13 mouse cellular contexts compared by ENCODE assay signal in the genomic region with DNA sequence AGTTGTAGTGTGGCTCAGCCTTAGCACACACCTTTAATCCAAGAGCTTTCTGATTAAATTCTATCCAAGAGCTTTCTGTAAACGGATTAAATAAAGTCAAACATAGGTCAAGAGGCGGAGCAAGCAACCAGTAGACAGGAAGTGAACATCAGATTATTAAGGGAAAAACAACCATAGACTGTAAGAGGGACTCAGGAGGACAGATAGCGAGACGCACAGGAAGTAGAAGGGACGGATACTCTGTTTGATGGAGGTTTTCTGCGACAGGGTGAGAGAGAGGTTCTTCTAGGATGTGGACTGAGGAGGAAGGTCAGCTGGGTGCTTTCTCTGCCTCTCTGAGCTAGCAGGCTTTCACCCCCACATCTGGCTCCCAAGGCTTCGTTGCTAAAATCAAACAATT. TPM values are rescaled to one million over a fixed set of nuclear protein-coding genes. Genes with fewer than 3 reads are reported as not detected.
A peak's percentile ranks its signal among the peaks of the same experiment; 100 is the strongest.
DNase-seq lines count a peak whose midpoint lies in the region; ATAC-seq and TF ChIP-seq lines count a peak whose summit lies in the region.
"Had no signal": no experiment of that assay in that cellular context is flagged by ENCODE, and none has a peak within 500 bp of the region (broad histone marks: within the 10 kb centered on the region; RNA-seq: fewer than 3 reads in every experiment).

No protein-coding gene starts in this region.

- WGBS in lung, embryonic 14.5 days = 29% methylated on average over 7 of the region's 7 CpGs
- WGBS in liver, embryonic 13.5 days (ENCODE audit: insufficient replicate concordance) = 19% methylated on average over 7 of the region's 7 CpGs
- WGBS in stomach, embryonic 15.5 days = 39% methylated on average over 7 of the region's 7 CpGs

- DNase-seq in lung, embryonic 14.5 days = peak; percentile 6
- DNase-seq in lung, postnatal 14 days = no peak
- DNase-seq in T-cell, adult 2 months (ENCODE audit: low spot score) = peak; percentile 67
- no peak for DNase-seq in liver, embryonic 13.5 days
- DNase-seq in layer of hippocampus, postnatal 14 days (ENCODE audit: low spot score in 2 of 2) = no peak
- DNase-seq in left cerebral cortex, postnatal 36 days (ENCODE audit: low spot score in 2 of 2) = no peak
- DNase-seq in left cerebral cortex, adult 9 months (ENCODE audit: low spot score in 2 of 2) = no peak
- DNase-seq: cerebellum, postnatal 25 days; forebrain, postnatal 0 days; kidney, postnatal 36 days had no signal

- no peak overlapping the region for H3K27ac ChIP-seq in lung, embryonic 14.5 days (ENCODE audit: low read depth)
- peak overlapping the region; percentile 99 for H3K27ac ChIP-seq in liver, embryonic 13.5 days
- H3K27ac ChIP-seq in stomach, embryonic 15.5 days = peak overlapping the region; percentile 38; the same call in 1 of the 2 replicates
- H3K27ac ChIP-seq: hindbrain, embryonic 13.5 days; limb, embryonic 10.5 days had no signal

- no peak for ATAC-seq in lung, embryonic 14.5 days (ENCODE audit: insufficient read depth)
- ATAC-seq in liver, embryonic 13.5 days (ENCODE audit: low read depth) = no peak
- ATAC-seq in stomach, embryonic 15.5 days (ENCODE audit: insufficient read depth, low FRiP score, low read depth) = no peak
- ATAC-seq: forebrain, postnatal 0 days had no signal

- H3K9ac ChIP-seq in lung, embryonic 14.5 days = no peak overlapping the region
- H3K9ac ChIP-seq in liver, embryonic 13.5 days = peak overlapping the region; percentile 52
- H3K9ac ChIP-seq in stomach, embryonic 15.5 days = no peak overlapping the region
- H3K9ac ChIP-seq: forebrain, postnatal 0 days; hindbrain, embryonic 13.5 days had no signal

- no peaks in the 10 kb centered on the region for H3K27me3 ChIP-seq in lung, embryonic 14.5 days (ENCODE audit: insufficient read depth, low read length)
- H3K27me3 ChIP-seq in liver, embryonic 13.5 days = no peaks in the 10 kb centered on the region
- no peaks in the 10 kb centered on the region for H3K27me3 ChIP-seq in stomach, embryonic 15.5 days (replicated peaks)

- no peak overlapping the region for H3K4me3 ChIP-seq in lung, embryonic 14.5 days (ENCODE audit: low read depth, low read length)
- H3K4me3 ChIP-seq in liver, embryonic 13.5 days (replicated peaks) = peak overlapping the region; percentile 23
- H3K4me3 ChIP-seq in stomach, embryonic 15.5 days (replicated peaks) = no peak overlapping the region
- H3K4me3 ChIP-seq: hindbrain, embryonic 13.5 days; limb, embryonic 10.5 days had no signal

- no peak overlapping the region; the same call in 1 of the 2 replicates for H3K4me2 ChIP-seq in lung, embryonic 14.5 days
- peak overlapping the region; percentile 51 for H3K4me2 ChIP-seq in liver, embryonic 13.5 days
- no peak overlapping the region for H3K4me2 ChIP-seq in stomach, embryonic 15.5 days
- H3K4me2 ChIP-seq: hindbrain, embryonic 13.5 days had no signal

- intact Hi-C loops in left cerebral cortex, postnatal 36 days (cut with DNase I) = no loop called here

- H3K9me3 ChIP-seq in lung, embryonic 14.5 days (ENCODE audit: low read depth, low read length) = no peaks in the 10 kb centered on the region
- no peaks in the 10 kb centered on the region for H3K9me3 ChIP-seq in liver, embryonic 13.5 days (replicated peaks)
- no peaks in the 10 kb centered on the region for H3K9me3 ChIP-seq in stomach, embryonic 15.5 days
- H3K9me3 ChIP-seq: hindbrain, embryonic 13.5 days; limb, embryonic 10.5 days had no signal

- TF ChIP-seq CTCF in lung, embryonic 14.5 days (IDR thresholded peaks at IDR 0.05; ENCODE audit: low read depth) = no peak

- 0 out of 2 replicates have a peak, but pooled peaks cover 5% of the 10 kb centered on the region for H3K4me1 ChIP-seq in lung, embryonic 14.5 days (ENCODE audit: insufficient read depth)
- peaks cover 71% of the 10 kb centered on the region for H3K4me1 ChIP-seq in liver, embryonic 13.5 days (replicated peaks)
- H3K4me1 ChIP-seq in stomach, embryonic 15.5 days = 0 out of 2 replicates have a peak, but pooled peaks cover 3% of the 10 kb centered on the region
- H3K4me1 ChIP-seq: hindbrain, embryonic 13.5 days had no signal

- no peaks in the 10 kb centered on the region for H3K36me3 ChIP-seq in lung, embryonic 14.5 days (ENCODE audit: insufficient read depth)
- no peaks in the 10 kb centered on the region for H3K36me3 ChIP-seq in liver, embryonic 13.5 days
- no peaks in the 10 kb centered on the region for H3K36me3 ChIP-seq in stomach, embryonic 15.5 days
- H3K36me3 ChIP-seq: hindbrain, embryonic 13.5 days; limb, embryonic 10.5 days had no signal

RNA-seq across cellular contexts. Expression of a gene that starts 23.3 kb away (rescaled TPM):
- polyA plus RNA-seq in lung, embryonic 14.5 days (2014; fragmentation: Nextera tagmentation; extraction: Ambion mirVana) = 11.9 and 12.0 TPM in 2 replicates
- polyA plus RNA-seq in liver, embryonic 13.5 days (2015; fragmentation: Nextera tagmentation; extraction: Ambion mirVana) = 20.1 and 20.2 TPM in 2 replicates
- 11.9 and 14.3 TPM in 2 replicates for polyA plus RNA-seq in stomach, embryonic 15.5 days (2015; fragmentation: Nextera tagmentation; extraction: Ambion mirVana)
- total RNA-seq in layer of hippocampus, postnatal 14 days (2021) = 1 to 10 TPM; 3.1 to 3.3 TPM
- total RNA-seq in left cerebral cortex, postnatal 36 days (2021) = 1 to 10 TPM; 1.9 to 2.3 TPM

RNA-seq across cellular contexts. Expression of a gene that starts 24.0 kb away (rescaled TPM):
- 19.5 and 19.8 TPM in 2 replicates for polyA plus RNA-seq in lung, embryonic 14.5 days (2014; fragmentation: Nextera tagmentation; extraction: Ambion mirVana)
- polyA plus RNA-seq in liver, embryonic 13.5 days (2015; fragmentation: Nextera tagmentation; extraction: Ambion mirVana) = 2.1 and 2.2 TPM in 2 replicates
- polyA plus RNA-seq in stomach, embryonic 15.5 days (2015; fragmentation: Nextera tagmentation; extraction: Ambion mirVana) = 14.2 and 16.2 TPM in 2 replicates
- 1 to 10 TPM; 2.3 to 3.8 TPM for total RNA-seq in layer of hippocampus, postnatal 14 days (2021)
- total RNA-seq in left cerebral cortex, postnatal 36 days (2021) = 1 to 10 TPM; 2.7 to 4.9 TPM

RNA-seq across cellular contexts. Expression of a gene that starts 44.3 kb away (rescaled TPM):
- polyA plus RNA-seq in lung, embryonic 14.5 days (2014; fragmentation: Nextera tagmentation; extraction: Ambion mirVana) = 134 and 144 TPM in 2 replicates
- polyA plus RNA-seq in liver, embryonic 13.5 days (2015; fragmentation: Nextera tagmentation; extraction: Ambion mirVana) = 186 and 197 TPM in 2 replicates
- 211 and 212 TPM in 2 replicates for polyA plus RNA-seq in stomach, embryonic 15.5 days (2015; fragmentation: Nextera tagmentation; extraction: Ambion mirVana)
- 100 to 1,000 TPM; 108 to 116 TPM for total RNA-seq in layer of hippocampus, postnatal 14 days (2021)
- total RNA-seq in left cerebral cortex, postnatal 36 days (2021) = 100 to 1,000 TPM; 112 to 131 TPM

RNA-seq across cellular contexts. Expression of a gene that starts 45.1 kb away (rescaled TPM):
- 44.0 and 45.0 TPM in 2 replicates for polyA plus RNA-seq in lung, embryonic 14.5 days (2014; fragmentation: Nextera tagmentation; extraction: Ambion mirVana)
- polyA plus RNA-seq in liver, embryonic 13.5 days (2015; fragmentation: Nextera tagmentation; extraction: Ambion mirVana) = 131 and 132 TPM in 2 replicates
- polyA plus RNA-seq in stomach, embryonic 15.5 days (2015; fragmentation: Nextera tagmentation; extraction: Ambion mirVana) = 86.6 and 94.1 TPM in 2 replicates
- total RNA-seq in layer of hippocampus, postnatal 14 days (2021) = 10 to 100 TPM; 55.7 to 60.1 TPM
- 10 to 100 TPM; 41.6 to 48.5 TPM for total RNA-seq in left cerebral cortex, postnatal 36 days (2021)

RNA-seq across cellular contexts. Expression of a gene that starts 47.6 kb away (rescaled TPM):
- 0.62 and 1.3 TPM in 2 replicates for polyA plus RNA-seq in lung, embryonic 14.5 days (2014; fragmentation: Nextera tagmentation; extraction: Ambion mirVana)
- 5.3 and 5.6 TPM in 2 replicates for polyA plus RNA-seq in liver, embryonic 13.5 days (2015; fragmentation: Nextera tagmentation; extraction: Ambion mirVana)
- polyA plus RNA-seq in stomach, embryonic 15.5 days (2015; fragmentation: Nextera tagmentation; extraction: Ambion mirVana) = 5.4 and 7.1 TPM in 2 replicates
- under 1 TPM; 0.48 to 0.74 TPM for total RNA-seq in layer of hippocampus, postnatal 14 days (2021)
- under 1 TPM; 0.37 to 0.97 TPM for total RNA-seq in left cerebral cortex, postnatal 36 days (2021)

Comparison
In these comparisons a context has a peak if more than half of its experiments do, and no peak if none do; other contexts are left out.
1. DNase-seq: peak in lung, embryonic 14.5 days (single experiment) and T-cell, adult 2 months (single experiment); none in lung, postnatal 14 days (single experiment), liver, embryonic 13.5 days (single experiment), layer of hippocampus, postnatal 14 days (0 of 2), left cerebral cortex, postnatal 36 days (0 of 2) and left cerebral cortex, adult 9 months (0 of 2).